Mouse (Mus musculus) olfactory bulb, adult 2 months (tissue): ENCODE results near the gene Tfcp2.

ENCODE experiments used
- CTCF ChIP-seq: fragments of 200-500 bp; IDR thresholded peaks from 2 replicates; pipeline ENCODE4 v1.5.1; 2012; ENCODE audit warnings: low read depth, mild to moderate bottlenecking, low read length, moderate library complexity; ENCODE audit not compliant: insufficient read depth
- POLR2A ChIP-seq: fragments of 200-500 bp; IDR thresholded peaks from 2 replicates; pipeline ENCODE4 v1.6.1; 2012; ENCODE audit warnings: mild to moderate bottlenecking, low read depth, low read length, moderate library complexity; ENCODE audit not compliant: insufficient read depth

DNA sequence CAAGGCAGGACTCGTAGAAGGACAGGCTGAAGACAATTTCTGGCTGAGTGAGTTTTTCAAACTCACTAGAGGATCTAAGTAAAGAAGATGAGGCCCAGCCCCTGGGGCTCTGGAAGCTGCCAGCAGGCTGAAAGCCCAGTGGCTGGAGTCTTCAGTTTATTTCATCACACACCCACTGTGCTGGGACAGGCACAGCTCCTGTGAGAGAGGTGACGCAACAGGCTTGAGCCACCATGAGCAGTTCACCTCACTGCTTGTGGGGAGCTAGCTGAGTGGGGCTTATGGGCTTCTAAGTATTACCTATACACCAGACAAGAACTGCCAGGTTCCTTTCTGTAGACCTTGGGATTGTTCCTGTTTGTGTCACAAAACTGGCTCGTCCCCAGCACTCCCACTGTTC, 66.2 kb downstream of the Tfcp2 start:
- TF ChIP-seq CTCF (no peak), POLR2A (no peak)
